Mouse (Mus musculus): Measurements from ENCODE around the gene E030030I06Rik.

GRCm38 (mm10) chr10:22150593-22150992 lies 1.5 kb upstream of the E030030I06Rik start:
- TF ChIP-seq CTCF (IDR thresholded peaks at IDR 0.05; ENCODE audit: low read depth, low read length) (no peak), GATA1 (IDR thresholded peaks at IDR 0.05; ENCODE audit: borderline replicate concordance, low read length) (no peak), TAL1 (conservative IDR thresholded peaks at IDR 0.05; ENCODE audit: low read depth, low read length) (no peak), POLR2AphosphoS5 (IDR thresholded peaks at IDR 0.05; ENCODE audit: insufficient replicate concordance, low read depth, low read length) (no peak), GATA2 (IDR thresholded peaks at IDR 0.05; ENCODE audit: borderline replicate concordance, low read depth, low read length) (no peak)
